8 mouse cellular contexts compared by ENCODE assay signal in genomic region chr3:97309748-97310536, GRCm38 (mm10). TPM values are rescaled to one million over a fixed set of nuclear protein-coding genes. Genes with fewer than 3 reads are reported as not detected.
DNase-seq lines count a peak whose midpoint lies in the region; ATAC-seq and TF ChIP-seq lines count a peak whose summit lies in the region.
"Had no signal": no experiment of that assay in that cellular context is flagged by ENCODE, and none has a peak within 500 bp of the region (broad histone marks: within the 10 kb centered on the region; RNA-seq: fewer than 3 reads in every experiment).

No protein-coding gene starts in this region.

- H3K4me2 ChIP-seq in forebrain, embryonic 16.5 days (ENCODE audit: low read length) = peak overlapping the region; percentile 32
- H3K4me2 ChIP-seq in neural tube, embryonic 15.5 days = peak overlapping the region; percentile 47

- ATAC-seq in forebrain, embryonic 16.5 days = 0 out of 2 replicates have a peak, but pooled peaks have one; percentile 13
- ATAC-seq in neural tube, embryonic 15.5 days (ENCODE audit: low FRiP score) = no peak
- ATAC-seq: Patski had no signal

- no peaks in the 10 kb centered on the region for H3K36me3 ChIP-seq in forebrain, embryonic 16.5 days (ENCODE audit: control insufficient read depth, insufficient read depth)
- no peaks in the 10 kb centered on the region for H3K36me3 ChIP-seq in limb, embryonic 10.5 days
- H3K36me3 ChIP-seq in neural tube, embryonic 15.5 days = no peaks in the 10 kb centered on the region

- no peak overlapping the region for H3K4me3 ChIP-seq in lung, adult 2 months (replicated peaks; ENCODE audit: extremely low read depth, low read depth, low read length)
- H3K4me3 ChIP-seq in forebrain, embryonic 16.5 days (replicated peaks; ENCODE audit: low read length) = peak overlapping the region; percentile 23
- peak overlapping the region; percentile 33 for H3K4me3 ChIP-seq in limb, embryonic 10.5 days
- H3K4me3 ChIP-seq in neural tube, embryonic 15.5 days (replicated peaks) = peak overlapping the region; percentile 8

- TF ChIP-seq CTCF in lung, adult 2 months (IDR thresholded peaks at IDR 0.05; ENCODE audit: insufficient read depth, low read length) = peak; percentile 10; the same call in 1 of the 2 replicates

- H3K27me3 ChIP-seq in forebrain, embryonic 16.5 days (replicated peaks; ENCODE audit: control insufficient read depth, insufficient read depth, low read length) = no peaks in the 10 kb centered on the region
- H3K27me3 ChIP-seq in limb, embryonic 10.5 days (ENCODE audit: low read depth, poor library complexity, severe bottlenecking) = peaks cover 21% of the 10 kb centered on the region
- H3K27me3 ChIP-seq in neural tube, embryonic 15.5 days (replicated peaks) = 0 out of 2 replicates have a peak, but pooled peaks cover 3% of the 10 kb centered on the region
- H3K27me3 ChIP-seq: Patski had no signal

- intact Hi-C loops in left cerebral cortex, postnatal 10 days (cut with DNase I) = no loop called here

- peak overlapping the region; percentile 81 for H3K27ac ChIP-seq in forebrain, embryonic 16.5 days (ENCODE audit: low read length)
- 0 out of 2 replicates have a peak overlapping the region, but pooled peaks have one; percentile 53 for H3K27ac ChIP-seq in limb, embryonic 10.5 days
- H3K27ac ChIP-seq in neural tube, embryonic 15.5 days (replicated peaks) = no peak overlapping the region

- WGBS in lung, adult 2 months = 15% methylated on average over 15 of the region's 16 CpGs
- 7% methylated on average over 16 of the region's 16 CpGs for WGBS in forebrain, embryonic 16.5 days
- 5% methylated on average over 16 of the region's 16 CpGs for WGBS in limb, embryonic 10.5 days
- 10% methylated on average over 15 of the region's 16 CpGs for WGBS in neural tube, embryonic 15.5 days

- no peaks in the 10 kb centered on the region for H3K4me1 ChIP-seq in lung, adult 2 months (ENCODE audit: control insufficient read depth, insufficient read depth, low read length)
- peaks cover 45% of the 10 kb centered on the region for H3K4me1 ChIP-seq in forebrain, embryonic 16.5 days (replicated peaks; ENCODE audit: control insufficient read depth, insufficient read depth, low read length)
- peaks cover 37% of the 10 kb centered on the region for H3K4me1 ChIP-seq in limb, embryonic 10.5 days
- H3K4me1 ChIP-seq in neural tube, embryonic 15.5 days = peaks cover 33% of the 10 kb centered on the region

- no peak for DNase-seq in lung, adult 2 months
- no peak for DNase-seq in lung, postnatal 4 days
- DNase-seq in limb, embryonic 10.5 days (ENCODE audit: low spot score) = no peak
- DNase-seq in adrenal gland, adult (ENCODE audit: inconsistent age in 2 of 2, low spot score in 1 of 2) = no peak
- no peak for DNase-seq in left cerebral cortex, postnatal 10 days (ENCODE audit: extremely low spot score in 1 of 2, low spot score in 2 of 2)

- H3K9me3 ChIP-seq in forebrain, embryonic 16.5 days (ENCODE audit: control insufficient read depth, low read length) = no peaks in the 10 kb centered on the region; the same call in 1 of the 2 replicates
- no peaks in the 10 kb centered on the region for H3K9me3 ChIP-seq in limb, embryonic 10.5 days (replicated peaks)
- H3K9me3 ChIP-seq in neural tube, embryonic 15.5 days (replicated peaks) = no peaks in the 10 kb centered on the region

- H3K9ac ChIP-seq in forebrain, embryonic 16.5 days (replicated peaks; ENCODE audit: low read depth, low read length) = peak overlapping the region; percentile 43
- H3K9ac ChIP-seq in neural tube, embryonic 15.5 days (replicated peaks) = no peak overlapping the region

- TF ChIP-seq POLR2A in lung, adult 2 months (IDR thresholded peaks at IDR 0.05; ENCODE audit: borderline replicate concordance, extremely low read depth, low read depth, low read length) = no peak

RNA-seq across cellular contexts. Expression of gene Bcl9, which starts 12.2 kb away (rescaled TPM):
- polyA plus RNA-seq in lung, adult 2 months (2012; rRNA removed) = 11.5 and 15.4 TPM in 2 replicates
- polyA plus RNA-seq in forebrain, embryonic 16.5 days (2015; fragmentation: Nextera tagmentation; extraction: Ambion mirVana) = 102 and 109 TPM in 2 replicates
- polyA plus RNA-seq in limb, embryonic 10.5 days (2016; fragmentation: Nextera tagmentation; extraction: Ambion mirVana) = 63.0 and 74.2 TPM in 2 replicates
- 64.6 and 64.9 TPM in 2 replicates for polyA plus RNA-seq in neural tube, embryonic 15.5 days (2015; fragmentation: Nextera tagmentation; extraction: Ambion mirVana)
- total RNA-seq in left cerebral cortex, postnatal 10 days (2021) = 10 to 100 TPM; 65.0 to 71.9 TPM
